Mouse (Mus musculus) erythroblast, embryonic 14.5 days (primary cell): ENCODE data around the gene Slc35g3.

Experiments
- GATA1 ChIP-seq: IDR thresholded peaks from 2 replicates; pipeline ENCODE4 v1.6.1; 2012; ENCODE audit warnings: low read length, inconsistent platforms, mixed read lengths
- TAL1 ChIP-seq: IDR thresholded peaks from 3 replicates; pipeline ENCODE4 v1.6.1; 2012; ENCODE audit warnings: low read length, inconsistent platforms, mixed read lengths

DNA sequence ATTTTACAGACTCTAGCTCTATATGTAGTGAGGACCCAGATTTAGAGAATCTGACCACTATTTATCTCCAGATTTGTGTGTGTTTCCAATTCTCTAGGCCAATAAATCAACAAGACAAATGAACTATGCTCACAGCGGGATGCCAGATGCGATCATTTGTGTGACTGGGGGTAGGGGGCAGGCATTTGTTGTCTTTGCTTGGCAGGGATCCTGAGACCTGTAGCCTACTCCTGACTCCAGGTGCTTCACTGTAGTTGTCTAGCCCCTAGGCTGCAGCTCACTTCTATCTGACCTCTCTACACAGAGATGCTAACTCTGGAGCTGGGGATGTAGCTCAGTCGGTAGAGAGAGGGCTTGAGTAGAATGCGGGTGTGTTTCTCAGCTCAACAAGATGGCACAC lies 20.1 kb upstream of the Slc35g3 start:
- TF ChIP-seq GATA1 (no peak), TAL1 (no peak)
